8 mouse cellular contexts compared by ENCODE assay signal in genomic region chr1:118321661-118322201, GRCm38 (mm10). TPM values are rescaled to one million over a fixed set of nuclear protein-coding genes. Genes with fewer than 3 reads are reported as not detected.
DNase-seq lines count a peak whose midpoint lies in the region; ATAC-seq and TF ChIP-seq lines count a peak whose summit lies in the region.

Nifk (plus strand) TSS chr1:118321839.

- peak; percentile 76 for TF ChIP-seq CTCF in bone marrow, adult 2 months (IDR thresholded peaks at IDR 0.05; ENCODE audit: control insufficient read depth, insufficient read depth, low read length)

- DNase-seq in 416B (ENCODE audit: low read depth), result peak; percentile 98
- DNase-seq in heart, adult 9 months (ENCODE audit: low spot score in 2 of 2), result peak; percentile 92 to 93
- peak; percentile 78 to 87 for DNase-seq in monocyte, adult 2 months (ENCODE audit: low read depth in 1 of 2, low spot score in 2 of 2)
- DNase-seq in spleen, postnatal 36 days (ENCODE audit: low spot score in 2 of 2), result peak; percentile 90 to 94

- no peak within 1 kb of the TSS for H3K27ac ChIP-seq in bone marrow, adult 2 months (ENCODE audit: control insufficient read depth, insufficient read depth, low read depth, low read length, poor library complexity)
- peak within 1 kb of the TSS; percentile 44 for H3K27ac ChIP-seq in embryonic facial prominence, embryonic 15.5 days (replicated peaks)
- no peak within 1 kb of the TSS for H3K27ac ChIP-seq in kidney, embryonic 14.5 days (ENCODE audit: low read depth, low read length)
- peak within 1 kb of the TSS; percentile 63 for H3K27ac ChIP-seq in limb, embryonic 15.5 days

- peak within 1 kb of the TSS; percentile 78 for H3K4me2 ChIP-seq in embryonic facial prominence, embryonic 15.5 days (replicated peaks)
- peak within 1 kb of the TSS; percentile 74 for H3K4me2 ChIP-seq in kidney, embryonic 14.5 days (replicated peaks; ENCODE audit: low read depth, low read length)
- H3K4me2 ChIP-seq in limb, embryonic 15.5 days, result peak within 1 kb of the TSS; percentile 59

- H3K4me1 ChIP-seq in bone marrow, adult 2 months (ENCODE audit: control insufficient read depth, insufficient read depth, low read length), result peaks cover 1% of the 10 kb centered on the region; the same call in 1 of the 2 replicates
- peaks cover 15% of the 10 kb centered on the region for H3K4me1 ChIP-seq in embryonic facial prominence, embryonic 15.5 days
- H3K4me1 ChIP-seq in kidney, embryonic 14.5 days (ENCODE audit: control insufficient read depth, insufficient read depth, low read length), result peaks cover 8% of the 10 kb centered on the region; the same call in 1 of the 2 replicates
- peaks cover 12% of the 10 kb centered on the region for H3K4me1 ChIP-seq in limb, embryonic 15.5 days

- TF ChIP-seq POLR2A in bone marrow, adult 2 months (IDR thresholded peaks at IDR 0.05; ENCODE audit: borderline replicate concordance, control insufficient read depth, low read depth, low read length), result peak; percentile 53; the same call in 1 of the 2 replicates

- ATAC-seq in embryonic facial prominence, embryonic 15.5 days (ENCODE audit: insufficient number of reproducible peaks, low FRiP score, low TSS enrichment, low read depth), result peak; percentile 88
- peak; percentile 91 for ATAC-seq in kidney, embryonic 14.5 days (ENCODE audit: low FRiP score, low TSS enrichment)
- ATAC-seq in limb, embryonic 15.5 days (ENCODE audit: insufficient number of reproducible peaks, low FRiP score, low TSS enrichment, low read depth), result peak; percentile 64

- 1% methylated on average over 37 of the region's 37 CpGs for WGBS in bone marrow, adult 2 months
- under 1% methylated on average over 37 of the region's 37 CpGs for WGBS in embryonic facial prominence, embryonic 15.5 days
- under 1% methylated on average over 37 of the region's 37 CpGs for WGBS in kidney, embryonic 14.5 days
- under 1% methylated on average over 37 of the region's 37 CpGs for WGBS in limb, embryonic 15.5 days

- peak within 1 kb of the TSS; percentile 79 for H3K4me3 ChIP-seq in bone marrow, adult 2 months (replicated peaks; ENCODE audit: control insufficient read depth, low read depth, low read length)
- H3K4me3 ChIP-seq in embryonic facial prominence, embryonic 15.5 days (replicated peaks), result peak within 1 kb of the TSS; percentile 94
- H3K4me3 ChIP-seq in kidney, embryonic 14.5 days (ENCODE audit: low read length), result peak within 1 kb of the TSS; percentile 86
- peak within 1 kb of the TSS; percentile 95 for H3K4me3 ChIP-seq in limb, embryonic 15.5 days

- peak within 1 kb of the TSS; percentile 66 for H3K9ac ChIP-seq in embryonic facial prominence, embryonic 15.5 days
- H3K9ac ChIP-seq in kidney, embryonic 14.5 days (ENCODE audit: low read depth, low read length), result peak within 1 kb of the TSS; percentile 81
- H3K9ac ChIP-seq in limb, embryonic 15.5 days, result peak within 1 kb of the TSS; percentile 81

- H3K36me3 ChIP-seq in embryonic facial prominence, embryonic 15.5 days, result peaks cover 21% of the 10 kb centered on the region
- peaks cover 26% of the 10 kb centered on the region for H3K36me3 ChIP-seq in kidney, embryonic 14.5 days (ENCODE audit: control insufficient read depth, insufficient read depth, low read length)
- peaks cover 25% of the 10 kb centered on the region for H3K36me3 ChIP-seq in limb, embryonic 15.5 days

- H3K9me3 ChIP-seq in embryonic facial prominence, embryonic 15.5 days (replicated peaks), result no peaks in the 10 kb centered on the region
- no peaks in the 10 kb centered on the region for H3K9me3 ChIP-seq in kidney, embryonic 14.5 days (ENCODE audit: control insufficient read depth, low read length)
- H3K9me3 ChIP-seq in limb, embryonic 15.5 days, result no peaks in the 10 kb centered on the region

- no peaks in the 10 kb centered on the region for H3K27me3 ChIP-seq in embryonic facial prominence, embryonic 15.5 days
- H3K27me3 ChIP-seq in kidney, embryonic 14.5 days (ENCODE audit: control insufficient read depth, insufficient read depth, low read length), result no peaks in the 10 kb centered on the region
- H3K27me3 ChIP-seq in limb, embryonic 15.5 days, result no peaks in the 10 kb centered on the region

RNA-seq across cellular contexts. Expression of gene Nifk, which starts in this region (rescaled TPM):
- 24.2 and 40.0 TPM in 2 replicates for polyA plus RNA-seq in bone marrow, adult 2 months (2011; ENCODE audit: insufficient read depth, insufficient read length, low replicate concordance, missing spikeins)
- polyA plus RNA-seq in embryonic facial prominence, embryonic 15.5 days (2015; fragmentation: Nextera tagmentation; extraction: Ambion mirVana), result 72.1 and 74.6 TPM in 2 replicates
- polyA plus RNA-seq in kidney, embryonic 14.5 days (2014; fragmentation: Nextera tagmentation; extraction: Ambion mirVana), result 95.9 and 105 TPM in 2 replicates
- polyA plus RNA-seq in limb, embryonic 15.5 days (2015; fragmentation: Nextera tagmentation; extraction: Ambion mirVana), result 78.5 and 83.9 TPM in 2 replicates

Comparison
In these comparisons a context has a peak if more than half of its experiments do, and no peak if none do; other contexts are left out.
1. H3K27ac ChIP-seq: peak in embryonic facial prominence, embryonic 15.5 days (single experiment) and limb, embryonic 15.5 days (single experiment); none in bone marrow, adult 2 months (single experiment) and kidney, embryonic 14.5 days (single experiment).
2. Peak in every context shown above with its lines, with median percentiles within 50 percentile points of each other: DNase-seq, H3K4me3 ChIP-seq, ATAC-seq, H3K4me2 ChIP-seq and H3K9ac ChIP-seq.